Mouse (Mus musculus) forebrain, postnatal 0 days (tissue): ENCODE measurements around the gene Arfgap2. TPM values are rescaled to one million over a fixed set of nuclear protein-coding genes. Genes with fewer than 3 reads are reported as not detected.

Experiments
- ATAC-seq: fragments of 200-750 bp; cut with Nextera tagmentation; 2 replicates; pipeline ENCODE4 v1.8.0; 2017; ENCODE audit warnings: mild to moderate bottlenecking, moderate library complexity
- DNase-seq: peaks from one replicate; pipeline ENCODE4 v3.0.0-alpha.2; 2015
- H3K27ac ChIP-seq: fragments of 300-500 bp; sonication (generic); 2 replicates; pipeline ENCODE4 v1.5.1; 2014; ENCODE audit warnings: low read depth, mild to moderate bottlenecking, antibody characterized with exemption, low read length, moderate library complexity, mixed read lengths
- H3K27me3 ChIP-seq: fragments of 300-500 bp; sonication (generic); 2 replicates; pipeline ENCODE4 v1.6.1; 2014; ENCODE audit warnings: mild to moderate bottlenecking, low read length, mixed read lengths; ENCODE audit not compliant: insufficient read depth
- H3K36me3 ChIP-seq: fragments of 300-500 bp; sonication (generic); 2 replicates; pipeline ENCODE4 v1.6.1; 2014; ENCODE audit warnings: mild to moderate bottlenecking, moderate library complexity; ENCODE audit not compliant: insufficient read depth
- H3K4me1 ChIP-seq: fragments of 300-500 bp; sonication (generic); 2 replicates; pipeline ENCODE4 v1.6.1; 2014; ENCODE audit warnings: antibody characterized with exemption; ENCODE audit not compliant: insufficient read depth
- H3K4me2 ChIP-seq: fragments of 300-500 bp; sonication (generic); 2 replicates; pipeline ENCODE4 v1.6.1; 2014; ENCODE audit warnings: low read depth, mild to moderate bottlenecking, moderate library complexity
- H3K4me3 ChIP-seq: fragments of 300-500 bp; sonication (generic); 2 replicates; pipeline ENCODE4 v1.5.1; 2014; ENCODE audit warnings: low read depth, low read length, mixed read lengths
- H3K9ac ChIP-seq: fragments of 300-500 bp; sonication (generic); 2 replicates; pipeline ENCODE4 v1.6.1; 2014; ENCODE audit warnings: mild to moderate bottlenecking
- H3K9me3 ChIP-seq: fragments of 300-500 bp; sonication (generic); 2 replicates; pipeline ENCODE4 v1.6.1; 2016; ENCODE audit warnings: low read length
- CTCF ChIP-seq: sonication (generic); IDR thresholded peaks from 2 replicates; pipeline ENCODE4 v1.5.1; 2016; ENCODE audit warnings: antibody characterized with exemption, control low read depth, low read depth
- WGBS: fragments of 180-500 bp; shearing (Covaris S2); extraction: QIAGEN DNeasy Blood & Tissue Kit; methylation state at CpG from one replicate; pipeline ENCODE4 v1.1.7; 2014; 5-methylcytosine and 5-hydroxymethylcytosine counted together
- polyA plus RNA-seq: library from polyadenylated mRNA; unstranded; fragments of >200 nt; fragmentation: Nextera tagmentation; extraction: Ambion mirVana; gene quantifications from 2 replicates; pipeline ENCODE4 v1.2.1, GENCODE M21; 2015
- total RNA-seq: library from RNA; depleted of rRNA; stranded (reverse); fragments of >200 nt; gene quantifications from 2 replicates; pipeline ENCODE4 v1.2.3, GENCODE M21; 2014

The Arfgap2 gene
- total and polyA plus RNA-seq, 2 experiments from 2014 or later = 52.8 to 59.9 TPM

GRCm38 (mm10) chr2:91308680-91309079 is 43.9 kb downstream of the Arfgap2 start:
- Histone ChIP-seq H3K9ac (no peak overlapping the region), H3K9me3 (no peaks in the 10 kb centered on the region), H3K4me3 (no peak overlapping the region), H3K4me1 (no peaks in the 10 kb centered on the region), H3K27me3 (no peaks in the 10 kb centered on the region), H3K4me2 (no peak overlapping the region), H3K36me3 (no peaks in the 10 kb centered on the region), H3K27ac (no peak overlapping the region)
- TF ChIP-seq CTCF = no peak
- WGBS = 55% methylated on average over 5 of the region's 5 CpGs
- ATAC-seq (no peak), DNase-seq (no peak)

GRCm38 (mm10) chr2:91309546-91309945 is 44.8 kb downstream of the Arfgap2 start:
- Histone ChIP-seq H3K4me3 (no peak overlapping the region), H3K27me3 (no peaks in the 10 kb centered on the region), H3K4me1 (no peaks in the 10 kb centered on the region), H3K9ac (no peak overlapping the region), H3K27ac (no peak overlapping the region), H3K36me3 (no peaks in the 10 kb centered on the region), H3K9me3 (no peaks in the 10 kb centered on the region), H3K4me2 (no peak overlapping the region)
- WGBS = 70% methylated on average over 3 of the region's 3 CpGs
- no peak for DNase-seq
- TF ChIP-seq CTCF = no peak
- ATAC-seq = no peak

GRCm38 (mm10) chr2:91312578-91313311 is 48.0 kb downstream of the Arfgap2 start:
- Histone ChIP-seq H3K4me3 (no peak overlapping the region), H3K4me1 (no peaks in the 10 kb centered on the region), H3K4me2 (no peak overlapping the region), H3K9ac (no peak overlapping the region), H3K27me3 (no peaks in the 10 kb centered on the region), H3K36me3 (no peaks in the 10 kb centered on the region), H3K9me3 (no peaks in the 10 kb centered on the region), H3K27ac (no peak overlapping the region)
- no peak; the same call in 1 of the 2 replicates for ATAC-seq
- TF ChIP-seq CTCF = no peak
- 42% methylated on average over 10 of the region's 10 CpGs for WGBS
- DNase-seq = no peak

GRCm38 (mm10) chr2:91314184-91314583 is 49.4 kb downstream of the Arfgap2 start:
- 92% methylated on average over 7 of the region's 7 CpGs for WGBS
- DNase-seq (no peak), ATAC-seq (no peak)
- Histone ChIP-seq H3K9ac (no peak overlapping the region), H3K9me3 (no peaks in the 10 kb centered on the region), H3K4me1 (no peaks in the 10 kb centered on the region), H3K4me2 (no peak overlapping the region), H3K27ac (no peak overlapping the region), H3K4me3 (no peak overlapping the region), H3K36me3 (no peaks in the 10 kb centered on the region), H3K27me3 (no peaks in the 10 kb centered on the region)
- no peak for TF ChIP-seq CTCF

- ATAC-seq (no peak), DNase-seq (no peak)
- Histone ChIP-seq H3K4me3 (no peak overlapping the region), H3K9ac (no peak overlapping the region), H3K36me3 (no peaks in the 10 kb centered on the region), H3K27ac (no peak overlapping the region), H3K9me3 (no peaks in the 10 kb centered on the region), H3K4me2 (no peak overlapping the region), H3K27me3 (no peaks in the 10 kb centered on the region), H3K4me1 (no peaks in the 10 kb centered on the region)
- no peak for TF ChIP-seq CTCF
- WGBS = 85% methylated on average over 10 of the region's 10 CpGs
Measured at GRCm38 (mm10) chr2:91320559-91321529, 56.1 kb downstream of the Arfgap2 start.

GRCm38 (mm10) chr2:91321923-91322322 is 57.1 kb downstream of the Arfgap2 start:
- ATAC-seq (no peak), DNase-seq (no peak)
- Histone ChIP-seq H3K36me3 (no peaks in the 10 kb centered on the region), H3K27me3 (no peaks in the 10 kb centered on the region), H3K4me1 (no peaks in the 10 kb centered on the region), H3K4me3 (no peak overlapping the region), H3K4me2 (no peak overlapping the region), H3K9me3 (no peaks in the 10 kb centered on the region), H3K27ac (no peak overlapping the region), H3K9ac (no peak overlapping the region)
- TF ChIP-seq CTCF = no peak
- 89% methylated on average over 2 of the region's 2 CpGs for WGBS

GRCm38 (mm10) chr2:91322490-91322889 is 57.7 kb downstream of the Arfgap2 start:
- no peaks in the 10 kb centered on the region for H3K27me3 ChIP-seq
- no peak overlapping the region for H3K9ac ChIP-seq
- WGBS = 74% methylated on average over 4 of the region's 4 CpGs
- H3K4me2 ChIP-seq = no peak overlapping the region
- H3K4me3 ChIP-seq = no peak overlapping the region
- no peaks in the 10 kb centered on the region for H3K9me3 ChIP-seq
- ATAC-seq = no peak
- no peak for TF ChIP-seq CTCF
- H3K27ac ChIP-seq = no peak overlapping the region
- H3K4me1 ChIP-seq = no peaks in the 10 kb centered on the region
- no peaks in the 10 kb centered on the region for H3K36me3 ChIP-seq
- no peak for DNase-seq
